Mouse (Mus musculus) heart, adult 2 months (tissue): ENCODE results near the gene D430041D05Rik. TPM values are rescaled to one million over a fixed set of nuclear protein-coding genes. Genes with fewer than 3 reads are reported as not detected.

Experiments used
- DNase-seq, 2 experiments: peaks; one replicate each; pipeline ENCODE4 v3.0.0; 2021
- H3K27ac ChIP-seq: fragments of 200-600 bp; 2 replicates; pipeline ENCODE4 v1.8.1; 2022
- H3K27me3 ChIP-seq: fragments of 200-500 bp; 2 replicates; pipeline ENCODE4 v1.6.1; 2012; ENCODE audit warnings: mild to moderate bottlenecking, low read length, inconsistent platforms, mixed read lengths; ENCODE audit not compliant: control insufficient read depth, insufficient read depth
- H3K36me3 ChIP-seq: fragments of 200-500 bp; 2 replicates; pipeline ENCODE4 v1.6.1; 2012; ENCODE audit warnings: low read length, inconsistent platforms; ENCODE audit not compliant: control insufficient read depth, insufficient read depth
- H3K4me1 ChIP-seq: fragments of 200-500 bp; 2 replicates; pipeline ENCODE4 v1.6.1; 2011; ENCODE audit warnings: low read length; ENCODE audit not compliant: control insufficient read depth, insufficient read depth
- H3K4me3 ChIP-seq: fragments of 200-600 bp; 2 replicates; pipeline ENCODE4 v1.8.1; 2022
- H3K79me2 ChIP-seq: fragments of 200-500 bp; replicated peaks from 2 replicates; pipeline ENCODE4 v1.6.1; 2012; ENCODE audit warnings: mild to moderate bottlenecking, inconsistent platforms, low read length, moderate library complexity, mixed read lengths; ENCODE audit not compliant: control insufficient read depth, insufficient read depth
- H3K9ac ChIP-seq: fragments of 200-500 bp; 2 replicates; pipeline ENCODE4 v1.6.1; 2012; ENCODE audit warnings: low read depth, mild to moderate bottlenecking, control low read depth, inconsistent platforms, low read length, mixed read lengths
- CTCF ChIP-seq: fragments of 200-600 bp; IDR thresholded peaks from 2 replicates; pipeline ENCODE4 v1.8.1; 2022; ENCODE audit warnings: antibody characterized with exemption, mild to moderate bottlenecking, moderate library complexity
- EP300 ChIP-seq: fragments of 200-500 bp; IDR thresholded peaks from 2 replicates; pipeline ENCODE4 v1.6.1; 2011; ENCODE audit warnings: low read depth, low read length, control low read depth; ENCODE audit not compliant: insufficient read depth
- POLR2A ChIP-seq: fragments of 200-500 bp; IDR thresholded peaks from 2 replicates; pipeline ENCODE4 v1.6.1; 2011; ENCODE audit warnings: mild to moderate bottlenecking, low read depth, low read length, control low read depth; ENCODE audit not compliant: insufficient read depth
- WGBS: fragments of 180-500 bp; shearing (Covaris S2); methylation state at CpG from one replicate; pipeline ENCODE4 v1.1.7; 2018; 5-methylcytosine and 5-hydroxymethylcytosine counted together
- intact Hi-C: fragments of 180-260 bp; cut with DNase I; formaldehyde crosslinking; loops from one replicate; pipeline ENCODE4 v1.15.1; 2025
- polyA plus RNA-seq: library from polyadenylated mRNA; depleted of rRNA; stranded (reverse); fragments of >200 nt; gene quantifications from 2 replicates; pipeline ENCODE4 v1.2.3, GENCODE M21; 2012
- total RNA-seq, 2 experiments: library from RNA; stranded (reverse); gene quantifications; 2 replicates each; pipeline ENCODE4 v1.2.3; 2021

Gene D430041D05Rik
- total and polyA plus RNA-seq, 3 experiments: 0.02 to 0.08 (median 0.05) TPM

GRCm38 (mm10) chr2:104254944-104255343 is 155.9 kb downstream of the D430041D05Rik start:
- intact Hi-C loops: no loop called here
- Histone ChIP-seq H3K27ac (no peak overlapping the region), H3K9ac (no peak overlapping the region), H3K79me2 (no peaks in the 10 kb centered on the region), H3K4me3 (no peak overlapping the region), H3K4me1 (no peaks in the 10 kb centered on the region), H3K27me3 (no peaks in the 10 kb centered on the region), H3K36me3 (no peaks in the 10 kb centered on the region)
- WGBS: 84% methylated on average over 9 of the region's 9 CpGs
- DNase-seq: no peak
- TF ChIP-seq EP300 (no peak), CTCF (no peak), POLR2A (no peak)

DNA sequence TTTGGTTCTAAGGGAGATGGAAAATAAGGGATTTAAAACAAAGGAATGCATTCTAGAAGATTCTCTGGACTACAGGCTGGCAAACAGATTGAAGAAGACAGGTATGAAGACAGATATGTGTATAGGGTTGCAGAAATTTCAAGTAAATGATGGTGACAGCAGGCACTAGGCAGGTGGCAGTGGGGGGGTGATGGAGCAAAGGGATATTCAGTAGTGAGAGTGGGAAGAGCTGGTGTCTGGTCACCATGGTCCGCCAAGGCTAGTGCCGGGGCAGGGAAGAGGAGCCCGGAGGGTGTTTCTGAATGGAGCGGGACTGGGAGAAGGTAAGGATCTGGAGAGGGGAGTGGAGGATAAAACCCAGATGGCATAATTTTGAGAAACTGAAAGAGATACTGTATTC is 157.5 kb downstream of the D430041D05Rik start:
- Histone ChIP-seq H3K36me3 (no peaks in the 10 kb centered on the region), H3K27me3 (no peaks in the 10 kb centered on the region)
- WGBS: 94% methylated on average over 4 of the region's 4 CpGs

GRCm38 (mm10) chr2:104251647-104252046 is 159.2 kb downstream of the D430041D05Rik start:
- 24% methylated on average over 4 of the region's 4 CpGs for WGBS
- Histone ChIP-seq H3K27ac (no peak overlapping the region), H3K4me3 (no peak overlapping the region), H3K27me3 (0 out of 2 replicates have a peak, but pooled peaks cover 2% of the 10 kb centered on the region), H3K79me2 (no peaks in the 10 kb centered on the region), H3K36me3 (no peaks in the 10 kb centered on the region), H3K9ac (no peak overlapping the region), H3K4me1 (no peaks in the 10 kb centered on the region)
- intact Hi-C loops: no loop called here
- no peak for DNase-seq
- no peak for TF ChIP-seq EP300
- TF ChIP-seq POLR2A: no peak
- TF ChIP-seq CTCF: no peak

More for the DNA sequence above, 157.5 kb downstream of the D430041D05Rik start:
- no peak overlapping the region for H3K9ac ChIP-seq
- no peak for DNase-seq
- intact Hi-C loops: no loop called here
- no peaks in the 10 kb centered on the region for H3K79me2 ChIP-seq
- H3K4me1 ChIP-seq: no peaks in the 10 kb centered on the region
- no peak overlapping the region for H3K27ac ChIP-seq
- no peak overlapping the region for H3K4me3 ChIP-seq
- TF ChIP-seq POLR2A: no peak
- TF ChIP-seq CTCF: no peak
- TF ChIP-seq EP300: no peak

- Histone ChIP-seq H3K4me1 (no peaks in the 10 kb centered on the region), H3K27me3 (0 out of 2 replicates have a peak, but pooled peaks cover 2% of the 10 kb centered on the region), H3K27ac (no peak overlapping the region), H3K36me3 (no peaks in the 10 kb centered on the region), H3K9ac (no peak overlapping the region), H3K4me3 (no peak overlapping the region), H3K79me2 (no peaks in the 10 kb centered on the region)
- DNase-seq: no peak
- 63% methylated on average over 2 of the region's 2 CpGs for WGBS
- intact Hi-C loops: no loop called here
- no peak for TF ChIP-seq POLR2A
- no peak for TF ChIP-seq EP300
- no peak for TF ChIP-seq CTCF
Observed at GRCm38 (mm10) chr2:104249856-104250255, 161.0 kb downstream of the D430041D05Rik start.

GRCm38 (mm10) chr2:104246851-104247250 is 164.0 kb downstream of the D430041D05Rik start:
- WGBS: 85% methylated on average over 4 of the region's 4 CpGs

GRCm38 (mm10) chr2:104242055-104242454 is 168.8 kb downstream of the D430041D05Rik start:
- TF ChIP-seq CTCF: no peak
- no peak for TF ChIP-seq POLR2A
- TF ChIP-seq EP300: no peak
- H3K27me3 ChIP-seq: no peaks in the 10 kb centered on the region
- 85% methylated on average over 5 of the region's 5 CpGs for WGBS

More at GRCm38 (mm10) chr2:104246851-104247250, 164.0 kb downstream of the D430041D05Rik start:
- Histone ChIP-seq H3K9ac (no peak overlapping the region), H3K27me3 (0 out of 2 replicates have a peak, but pooled peaks cover 2% of the 10 kb centered on the region), H3K4me1 (no peaks in the 10 kb centered on the region), H3K27ac (no peak overlapping the region), H3K36me3 (no peaks in the 10 kb centered on the region), H3K4me3 (no peak overlapping the region), H3K79me2 (no peaks in the 10 kb centered on the region)
- DNase-seq: no peak
- intact Hi-C loops: no loop called here
- no peak for TF ChIP-seq POLR2A
- TF ChIP-seq CTCF: no peak
- no peak for TF ChIP-seq EP300

More at GRCm38 (mm10) chr2:104242055-104242454, 168.8 kb downstream of the D430041D05Rik start:
- Histone ChIP-seq H3K27ac (no peak overlapping the region), H3K4me1 (no peaks in the 10 kb centered on the region), H3K9ac (no peak overlapping the region), H3K4me3 (no peak overlapping the region), H3K36me3 (no peaks in the 10 kb centered on the region), H3K79me2 (no peaks in the 10 kb centered on the region)
- no peak for DNase-seq
- intact Hi-C loops: no loop called here
